Mouse (Mus musculus) yolk sac, embryonic 10.5 days (tissue): ENCODE data around the gene Tln2.

ENCODE experiments used
- DNase-seq: peaks from one replicate; pipeline ENCODE4 v3.0.0-alpha.2; 2017; ENCODE audit warnings: low spot score

Gene Tln2

DNA sequence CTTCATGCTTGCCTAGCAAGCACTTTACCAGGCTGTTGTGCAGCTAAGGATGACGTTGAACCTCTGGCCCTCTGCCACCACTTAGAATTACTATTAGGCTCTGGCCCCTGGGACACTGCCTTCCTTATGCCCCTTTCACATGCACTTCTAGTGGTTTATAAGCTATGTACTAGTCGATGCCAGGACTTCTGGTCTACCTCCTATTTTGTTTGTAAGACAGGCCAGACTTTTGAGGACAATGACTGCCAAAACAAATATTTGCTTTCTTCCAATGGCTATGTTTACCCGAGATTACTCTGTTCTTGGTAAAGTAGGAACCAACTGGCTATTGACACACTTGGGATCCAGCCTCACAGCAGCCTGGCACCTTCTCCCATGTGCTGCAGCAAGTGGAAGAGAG lies 82.1 kb downstream of the Tln2 start:
- DNase-seq = no peak

DNA sequence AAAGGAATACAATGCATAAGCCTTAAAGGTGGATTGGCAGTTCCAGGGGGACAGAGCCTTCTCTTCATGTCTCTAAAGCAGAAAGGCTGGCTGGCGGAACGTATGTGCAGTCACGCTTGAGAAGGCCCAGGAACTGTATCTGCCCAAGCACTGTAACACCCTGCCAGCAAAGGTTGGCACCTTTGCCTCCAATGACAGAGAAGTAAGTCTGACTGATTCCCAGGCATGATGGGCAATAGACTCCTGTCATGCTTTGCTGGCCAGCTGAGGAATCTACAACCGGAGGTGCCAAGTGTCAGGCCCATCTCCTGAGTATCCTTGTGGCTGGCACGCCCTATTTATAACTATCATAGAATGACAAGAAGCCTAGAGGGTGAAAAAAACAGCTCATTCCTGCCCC lies 83.3 kb downstream of the Tln2 start:
- DNase-seq = no peak

DNA sequence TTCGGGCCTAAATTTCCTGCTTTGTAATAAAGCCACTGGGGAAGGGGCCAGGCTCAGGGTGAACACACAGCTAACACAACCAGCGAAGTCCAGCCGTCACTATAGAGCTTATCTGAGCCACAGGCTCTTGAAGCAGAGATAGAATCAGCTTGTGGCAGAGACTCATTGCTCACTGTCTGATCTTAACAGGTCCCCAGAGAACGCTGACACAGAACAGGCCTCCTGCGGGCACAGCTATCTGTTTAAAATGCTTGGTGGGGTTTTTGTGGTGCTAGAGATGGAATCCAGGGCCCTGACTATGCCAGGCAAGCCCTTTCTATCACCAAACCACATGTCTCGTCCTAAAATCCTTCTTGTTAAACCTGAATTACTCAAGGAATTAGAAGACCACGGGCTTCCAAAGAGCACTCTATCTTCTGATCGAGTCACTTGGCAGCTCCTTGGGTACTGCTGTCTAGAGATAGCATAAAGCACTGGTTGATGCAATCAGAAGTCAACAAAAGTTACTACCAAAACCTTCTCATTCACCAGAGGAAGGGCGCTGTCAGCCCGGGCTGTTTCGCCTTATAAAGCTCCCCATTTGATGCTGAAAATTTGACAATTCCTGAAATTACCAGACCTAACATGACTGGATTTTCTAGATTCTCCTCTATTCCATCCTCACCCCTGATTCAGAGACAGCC lies 95.9 kb downstream of the Tln2 start:
- DNase-seq = peak; percentile 48

DNA sequence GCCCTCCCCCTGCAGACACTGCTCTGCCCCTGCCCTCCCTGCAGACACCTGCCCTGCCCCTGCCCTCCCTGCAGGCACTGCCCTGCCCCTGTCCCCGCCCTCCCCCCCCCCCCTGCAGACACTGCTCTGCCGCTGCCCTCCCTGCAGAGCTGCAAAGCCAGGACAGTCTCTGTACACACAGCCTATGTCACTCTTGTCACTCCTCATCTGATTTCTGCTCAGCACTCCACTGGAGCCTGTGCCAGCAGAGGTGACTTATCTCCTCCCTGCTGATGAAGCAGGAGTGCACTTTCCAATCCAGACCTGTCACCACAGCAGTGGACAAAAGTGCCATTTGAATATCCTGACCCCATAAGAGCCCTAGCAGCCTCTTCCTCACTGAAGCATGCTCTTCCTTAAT lies 118.0 kb downstream of the Tln2 start:
- no peak for DNase-seq

DNA sequence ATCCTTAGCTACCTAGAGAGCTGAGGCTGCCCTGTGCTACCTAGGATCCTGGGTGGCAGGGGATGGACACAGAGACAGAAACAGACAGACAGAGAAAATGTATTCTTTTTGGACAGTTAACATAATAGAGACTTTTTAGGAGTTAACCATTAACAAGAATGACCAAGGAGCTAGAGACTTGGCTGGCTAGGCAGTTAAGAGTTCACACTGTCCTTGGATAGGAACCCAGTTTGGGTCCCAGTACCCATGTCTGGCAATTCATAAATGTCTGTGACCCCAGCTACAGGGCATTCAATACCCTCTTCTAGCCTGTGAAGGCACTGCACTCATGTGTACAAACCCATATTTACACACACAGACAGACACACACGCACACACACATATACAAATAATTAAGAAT lies 122.0 kb downstream of the Tln2 start:
- DNase-seq = no peak

DNA sequence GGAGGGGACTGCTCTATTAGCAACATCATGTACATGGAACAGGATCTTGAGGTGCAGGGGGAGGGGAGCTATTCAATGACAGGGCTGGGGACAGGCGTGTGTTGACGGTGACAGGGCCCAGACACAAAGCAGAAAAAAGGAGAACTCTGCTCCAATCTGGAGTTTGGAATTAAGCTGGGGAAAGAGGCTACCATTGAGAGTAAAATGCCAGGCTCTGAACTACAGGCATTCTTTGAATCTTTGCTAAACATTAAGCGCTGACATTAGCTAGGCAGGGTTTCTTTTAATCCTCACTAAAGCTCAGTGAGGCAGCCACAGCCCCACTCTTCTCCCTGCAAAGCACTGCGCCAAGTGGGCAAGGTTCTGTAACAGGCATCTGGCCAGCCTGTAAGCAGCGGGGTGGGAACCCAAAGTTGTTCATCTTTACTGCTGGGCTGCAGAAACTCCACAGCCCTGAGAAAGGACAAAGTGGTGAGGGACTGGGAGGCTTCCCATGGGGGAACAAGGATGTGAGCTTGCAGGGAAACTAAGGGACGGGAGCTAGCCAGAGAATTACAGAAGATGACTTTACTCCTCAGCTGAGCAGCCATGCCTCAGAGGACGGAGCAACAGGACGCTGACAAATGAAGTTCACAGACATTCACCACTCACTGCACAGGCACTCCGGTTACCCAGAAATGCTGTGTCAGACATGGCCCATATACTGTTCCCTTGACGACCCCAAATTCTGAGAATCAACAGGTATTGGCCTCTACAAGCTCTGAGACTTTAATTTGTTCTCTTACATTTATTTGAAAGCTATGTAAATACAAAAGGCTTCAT lies 124.0 kb downstream of the Tln2 start:
- DNase-seq = peak; percentile 18

DNA sequence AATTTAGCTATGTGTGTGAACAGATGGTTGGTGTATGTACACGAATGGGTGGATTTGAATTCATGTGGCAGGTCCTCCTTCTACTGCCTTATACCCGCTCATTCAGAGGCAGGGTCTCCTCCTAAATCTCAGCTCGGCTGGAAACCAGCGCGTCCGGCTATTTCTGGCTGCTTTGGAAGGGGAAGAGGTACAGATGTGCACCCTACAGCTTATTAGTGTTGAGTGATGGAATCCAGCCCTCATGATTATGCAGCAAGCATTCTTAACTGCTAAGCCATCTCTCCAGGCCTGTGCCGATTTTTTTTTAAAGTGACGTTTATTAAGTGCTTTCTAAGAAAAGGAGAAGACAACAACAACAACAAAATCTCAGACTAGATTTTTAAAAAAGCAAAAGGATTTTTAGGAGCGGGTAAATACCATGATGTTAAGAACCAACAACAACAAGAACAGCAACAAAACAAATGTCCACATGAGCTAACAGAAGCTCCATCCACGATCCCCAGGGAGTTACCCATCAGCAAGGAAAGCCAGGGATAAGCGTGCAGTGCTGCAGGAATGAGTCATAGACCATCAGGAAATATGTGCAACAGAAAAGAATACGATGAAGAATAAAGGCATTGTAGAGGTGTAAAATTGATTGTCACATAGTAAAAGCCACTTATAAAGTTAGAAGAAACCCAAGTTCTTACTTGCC lies 130.2 kb downstream of the Tln2 start:
- peak; percentile 18 for DNase-seq

DNA sequence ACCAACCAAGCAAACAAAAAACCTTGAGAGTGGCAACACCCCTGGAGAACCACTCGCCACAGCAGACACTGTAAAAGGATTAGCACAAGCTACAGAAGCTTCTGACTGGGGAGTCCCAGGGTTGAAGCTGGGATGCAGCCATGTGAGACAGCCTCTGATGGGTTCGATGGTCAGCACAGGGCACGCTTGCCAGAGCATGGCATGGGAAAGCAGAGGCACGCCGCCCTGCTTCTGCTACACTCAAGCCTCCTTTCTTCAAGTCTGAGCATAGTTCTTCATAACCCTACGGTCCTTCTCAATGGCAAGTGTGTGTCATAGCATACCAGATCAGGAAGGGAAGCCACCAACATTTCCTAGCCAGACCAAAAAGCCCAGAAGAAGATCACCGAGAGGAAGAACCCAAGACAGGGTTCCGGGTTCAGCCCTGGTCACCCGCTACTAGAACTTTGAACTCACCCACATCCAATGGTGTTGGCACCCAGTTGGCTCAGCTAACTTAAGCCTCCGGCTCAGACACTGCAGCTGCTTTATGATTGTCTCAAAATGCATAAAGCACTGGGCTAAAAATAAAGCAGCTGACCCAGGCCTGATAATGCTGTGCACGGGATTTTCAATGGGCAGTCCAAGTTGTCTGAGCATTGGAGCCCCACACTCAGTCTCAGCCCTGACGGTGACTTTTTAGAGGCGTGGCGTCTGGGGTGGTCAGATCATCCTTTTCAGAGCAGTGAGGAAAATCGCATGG lies 131.0 kb downstream of the Tln2 start:
- DNase-seq = no peak

DNA sequence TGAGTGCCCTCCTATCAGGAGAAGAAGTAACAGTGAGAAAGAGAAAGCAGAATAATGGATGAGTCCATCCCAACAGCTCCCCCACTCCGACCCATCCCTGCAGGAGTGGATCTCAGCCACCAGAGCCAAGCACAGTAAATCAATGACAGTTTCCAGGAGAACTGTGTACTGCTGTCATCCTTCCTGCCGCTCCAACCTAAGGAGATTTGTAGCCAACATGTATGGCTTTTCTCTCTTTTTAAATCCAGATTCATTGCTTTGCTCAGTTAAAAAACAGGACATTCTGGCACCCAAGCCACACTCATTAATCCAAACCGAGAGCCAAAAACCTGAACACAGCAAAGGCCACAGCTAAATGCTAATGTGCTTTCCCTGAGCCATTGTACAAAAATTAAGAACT lies 133.2 kb downstream of the Tln2 start:
- no peak for DNase-seq

DNA sequence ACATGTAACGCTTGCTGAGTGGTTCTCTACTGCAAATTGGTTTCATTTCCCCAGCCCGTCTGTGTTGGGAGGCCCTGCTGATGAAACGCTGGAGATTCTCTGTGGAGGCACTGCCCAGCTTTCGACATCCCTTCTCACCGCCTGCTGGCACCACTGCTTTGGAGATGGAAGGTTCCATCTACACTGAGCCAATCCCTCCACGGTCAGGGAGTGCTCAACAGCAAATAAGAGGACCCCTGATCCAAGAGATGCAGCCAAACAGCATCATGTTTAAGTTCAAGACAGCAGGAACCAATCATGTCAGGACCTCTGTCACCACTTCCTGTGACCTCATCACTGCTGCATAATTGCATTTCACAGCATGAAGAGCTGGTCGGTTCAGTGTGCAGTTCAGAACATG lies 135.4 kb downstream of the Tln2 start:
- no peak for DNase-seq

DNA sequence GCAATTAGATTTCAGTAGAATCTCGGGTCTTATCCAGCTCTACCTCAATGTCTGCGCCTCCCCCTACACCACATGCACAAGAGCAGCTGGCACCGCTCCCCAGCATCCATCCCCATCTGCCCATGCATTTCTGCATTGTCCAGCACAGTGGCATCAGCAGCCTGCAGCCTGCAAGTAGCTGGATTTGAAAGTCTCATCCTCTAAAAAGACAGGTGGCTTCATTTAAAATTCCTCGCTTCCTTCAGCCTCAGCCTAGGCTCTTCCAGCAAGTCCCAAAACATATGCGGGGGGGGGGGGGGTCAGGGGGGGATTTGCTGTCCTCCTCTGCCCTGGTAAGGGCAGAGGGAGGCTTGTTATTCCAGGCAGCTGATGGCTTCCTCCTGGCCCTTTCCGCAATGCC lies 141.4 kb downstream of the Tln2 start:
- DNase-seq = no peak

DNA sequence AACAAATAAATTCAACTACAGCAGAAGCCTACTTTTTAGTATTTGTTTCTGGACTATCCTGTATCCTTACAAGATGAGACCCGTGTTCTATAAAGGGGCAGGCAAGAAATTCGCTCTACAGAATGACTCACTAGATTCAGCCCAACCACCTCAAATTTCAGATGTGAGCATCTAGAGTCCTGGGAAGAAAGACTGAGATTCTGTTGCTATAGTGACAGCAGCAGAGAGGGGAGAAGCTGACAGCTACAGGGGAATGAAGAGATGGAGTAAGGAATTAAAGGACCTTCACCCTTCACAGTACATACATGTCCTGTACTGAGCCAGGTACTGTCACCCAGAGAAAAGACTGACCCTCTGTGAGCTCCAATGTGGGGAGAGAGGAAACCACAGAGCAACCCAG lies 148.8 kb downstream of the Tln2 start:
- DNase-seq = no peak

DNA sequence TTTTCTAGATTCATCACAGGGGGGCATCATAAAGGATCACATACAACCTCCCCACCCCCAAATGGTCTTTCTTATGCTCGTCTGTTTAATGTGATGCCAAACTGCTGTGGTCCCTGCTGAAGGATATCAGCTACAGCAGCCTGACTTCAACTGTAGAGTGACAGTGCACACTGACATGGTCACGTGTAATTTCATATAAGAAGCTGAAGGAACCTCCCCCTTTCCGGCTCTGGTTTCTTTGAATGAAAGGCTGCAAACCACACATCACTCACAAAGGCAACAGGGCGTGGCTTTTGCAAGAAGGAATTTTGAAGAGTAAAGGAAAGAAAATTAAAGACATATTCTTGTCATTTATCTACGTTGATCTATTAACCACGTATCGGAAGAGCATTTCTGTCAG lies 154.8 kb downstream of the Tln2 start:
- no peak for DNase-seq

DNA sequence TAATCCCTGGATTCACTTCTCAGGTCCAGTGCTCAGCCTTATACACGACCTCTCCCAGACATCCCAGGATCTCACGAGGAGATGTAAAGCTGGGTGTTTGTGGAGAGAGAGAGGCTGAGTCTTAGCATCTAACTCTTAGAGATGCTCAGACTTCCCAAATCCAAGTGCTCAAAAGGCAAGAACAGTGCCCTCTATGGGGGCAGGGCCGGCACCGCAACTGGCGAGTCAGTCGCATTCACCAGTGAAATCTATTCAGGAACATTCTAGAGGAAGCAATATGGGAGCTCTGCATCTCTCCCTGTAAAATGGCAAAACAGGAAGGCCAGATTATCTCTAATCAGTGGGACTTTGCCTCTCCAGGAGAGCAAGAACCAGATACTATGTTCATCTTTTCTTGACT lies 159.9 kb downstream of the Tln2 start:
- DNase-seq = no peak

DNA sequence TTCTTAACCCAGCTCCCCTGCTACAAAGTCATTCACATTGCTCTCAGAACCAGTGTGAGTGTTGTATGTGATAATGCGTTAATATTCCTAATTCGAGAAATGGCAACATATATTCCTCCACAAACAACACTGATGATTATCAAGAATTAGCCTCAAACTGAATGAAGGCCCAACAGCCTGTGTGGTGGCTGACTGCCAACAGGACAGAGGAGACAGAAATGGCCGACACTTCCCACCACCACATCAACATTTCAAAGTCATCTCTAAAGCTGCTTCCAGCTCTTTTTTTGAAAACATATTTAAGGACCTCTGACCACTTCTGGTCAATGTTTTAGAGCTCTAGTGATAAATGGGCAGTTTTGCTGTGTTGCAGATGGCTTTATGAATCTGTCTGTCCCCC lies 161.7 kb downstream of the Tln2 start:
- no peak for DNase-seq

DNA sequence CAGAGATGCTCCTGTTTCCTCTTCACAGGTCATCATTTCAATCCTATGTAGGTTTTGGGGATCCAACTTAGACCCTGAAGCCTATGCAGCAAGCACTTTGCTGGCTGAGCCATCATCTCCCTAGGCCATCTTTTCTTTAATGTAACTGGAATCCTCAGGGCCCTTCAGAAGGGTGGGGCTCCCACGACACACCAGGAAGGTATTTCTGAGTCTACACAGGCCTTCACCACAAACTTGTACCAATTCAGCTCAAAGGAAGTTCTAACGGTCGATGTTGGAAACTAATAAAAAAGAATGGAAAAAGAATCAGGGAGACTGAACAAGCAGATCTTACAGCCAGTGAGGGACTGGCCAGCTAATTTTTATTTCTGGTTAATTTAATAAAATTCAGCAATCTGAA lies 163.1 kb downstream of the Tln2 start:
- no peak for DNase-seq

DNA sequence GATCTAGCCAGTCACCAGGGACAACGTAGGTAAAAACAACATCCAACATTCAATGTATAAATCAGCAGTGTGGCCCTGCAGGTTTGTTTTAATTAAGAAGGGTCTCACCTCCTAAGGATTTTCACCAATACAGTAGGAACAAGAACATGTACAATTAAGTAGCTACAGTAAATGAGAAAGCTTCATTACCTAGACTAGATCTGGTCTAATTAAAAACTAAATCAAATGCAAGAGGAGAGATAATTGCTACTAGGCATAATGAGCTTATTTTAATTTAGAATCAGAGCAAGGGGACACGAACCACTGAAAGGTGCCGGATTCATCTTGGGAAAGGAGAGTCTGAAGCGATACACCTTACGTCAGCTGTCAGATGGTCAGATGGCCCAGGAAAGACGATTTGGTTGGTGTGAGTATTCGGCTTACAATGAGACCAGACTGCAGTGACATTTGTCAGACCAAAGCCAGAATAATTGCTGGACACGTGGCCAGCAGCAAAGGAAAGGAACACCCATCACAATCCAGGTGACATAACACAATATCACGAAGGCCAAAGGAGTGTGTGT lies 175.4 kb downstream of the Tln2 start:
- no peak for DNase-seq

DNA sequence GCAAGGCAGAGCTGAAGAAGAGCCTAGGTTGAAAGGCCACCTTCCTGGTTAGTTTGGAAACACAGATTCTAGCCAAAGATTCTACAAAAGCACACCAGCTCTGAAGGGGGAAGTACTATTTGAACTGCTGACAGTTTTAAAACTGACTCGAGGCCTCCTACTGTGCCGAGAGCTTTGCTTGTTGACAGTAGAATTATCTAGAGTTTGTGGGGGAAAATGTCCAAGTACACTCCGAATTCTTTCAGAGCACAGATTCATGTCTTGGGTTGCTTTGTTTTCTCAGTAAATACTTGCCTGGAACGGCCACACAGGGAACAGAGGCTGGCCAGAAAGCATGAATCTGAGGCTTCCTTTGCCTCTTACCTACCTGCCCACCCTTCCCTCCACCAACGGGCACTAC lies 179.4 kb downstream of the Tln2 start:
- DNase-seq = peak; percentile 43

DNA sequence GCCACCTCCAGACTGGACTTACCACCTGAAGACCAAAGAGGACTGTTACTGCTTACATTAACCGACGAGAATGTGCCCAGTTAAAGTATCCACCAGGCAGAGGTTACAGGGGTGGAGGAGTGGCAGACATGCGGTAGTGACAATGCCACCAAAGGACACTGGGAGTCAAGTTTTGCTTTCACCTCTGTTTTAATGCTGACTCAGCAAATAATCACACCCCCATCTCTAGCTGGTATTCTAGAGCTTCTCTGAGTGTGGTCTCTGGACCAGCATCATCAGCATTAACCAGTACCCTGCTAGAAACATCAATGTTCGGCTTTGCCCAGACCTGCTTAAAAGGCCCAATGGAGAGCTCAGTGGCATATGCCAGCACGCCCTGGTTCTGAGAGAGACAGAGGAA lies 180.7 kb downstream of the Tln2 start:
- no peak for DNase-seq

DNA sequence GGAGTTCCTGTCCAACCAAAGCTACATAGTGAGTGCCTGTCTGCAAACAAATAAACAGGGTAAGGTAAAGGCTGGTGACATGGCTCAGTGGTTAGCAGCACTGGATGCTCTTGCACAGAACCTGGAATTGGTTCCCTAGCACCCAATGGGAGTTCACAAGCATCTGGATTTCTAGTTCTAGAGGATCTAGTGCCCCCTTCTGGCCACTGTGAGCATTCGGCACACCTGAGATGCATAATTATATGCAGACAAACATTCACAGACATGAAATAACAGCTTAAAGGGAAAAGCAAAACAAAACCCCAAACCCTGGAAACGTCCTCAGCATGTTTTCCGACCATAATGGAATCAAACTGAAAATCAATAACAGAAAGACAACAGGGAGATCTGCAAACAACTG lies 191.4 kb downstream of the Tln2 start:
- DNase-seq = no peak

DNA sequence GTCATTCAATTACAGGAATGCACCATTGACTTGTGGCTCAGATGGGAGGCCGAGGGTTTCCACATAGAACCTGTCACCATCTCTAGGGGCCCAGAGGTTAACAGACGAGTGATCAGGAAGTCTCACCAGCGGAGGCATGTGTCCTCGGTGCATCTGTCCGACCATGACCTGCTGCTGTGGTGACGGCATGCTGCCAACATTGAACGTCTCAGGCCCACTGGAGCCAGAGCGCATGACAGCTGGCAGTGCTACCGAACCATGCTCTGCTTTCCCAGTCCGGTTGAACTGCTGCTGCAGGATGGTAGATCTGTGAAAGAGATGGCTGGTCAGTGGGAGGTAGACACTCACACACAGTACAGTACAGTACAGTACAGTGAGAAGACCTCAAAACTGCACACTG lies 197.0 kb downstream of the Tln2 start:
- DNase-seq = no peak

DNA sequence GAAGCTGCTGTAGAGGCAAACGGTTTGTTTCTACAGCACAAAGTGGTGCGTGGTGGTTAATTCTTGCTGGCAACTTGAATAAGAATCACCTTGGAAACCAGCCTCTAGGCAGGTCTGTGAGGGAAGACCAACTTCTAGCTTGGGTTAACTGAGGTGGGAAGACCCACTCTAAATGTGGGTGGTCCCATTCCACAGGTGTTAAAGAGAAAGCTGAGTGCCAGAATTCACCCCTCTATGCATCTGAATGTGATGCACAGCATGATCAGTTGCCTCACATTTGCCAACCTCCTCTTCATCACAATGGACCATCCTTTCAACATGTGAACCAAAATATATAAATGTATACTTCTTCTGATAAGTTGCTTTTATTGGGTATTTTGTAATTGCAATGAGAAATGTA lies 197.4 kb downstream of the Tln2 start:
- DNase-seq = no peak
